Mouse (Mus musculus): Measurements from ENCODE around the gene Cyp17a1.

GRCm38 (mm10) chr19:46637598-46637997 is 35.4 kb downstream of the Cyp17a1 start:
- TF ChIP-seq CTCF (IDR thresholded peaks at IDR 0.05; ENCODE audit: control insufficient read depth, insufficient read depth, insufficient replicate concordance, low read depth, low read length) (no peak), POLR2A (IDR thresholded peaks at IDR 0.05; ENCODE audit: control insufficient read depth, low read depth, low read length) (no peak)

All from testis, adult 2 months (tissue).